Mouse (Mus musculus): Measurements from ENCODE around the gene Dusp5. TPM values are rescaled to one million over a fixed set of nuclear protein-coding genes. Genes with fewer than 3 reads are reported as not detected.

Dusp5 gene
- total RNA-seq, 2 experiments from 2014 or later, result 1.3 to 2.3 TPM

DNA sequence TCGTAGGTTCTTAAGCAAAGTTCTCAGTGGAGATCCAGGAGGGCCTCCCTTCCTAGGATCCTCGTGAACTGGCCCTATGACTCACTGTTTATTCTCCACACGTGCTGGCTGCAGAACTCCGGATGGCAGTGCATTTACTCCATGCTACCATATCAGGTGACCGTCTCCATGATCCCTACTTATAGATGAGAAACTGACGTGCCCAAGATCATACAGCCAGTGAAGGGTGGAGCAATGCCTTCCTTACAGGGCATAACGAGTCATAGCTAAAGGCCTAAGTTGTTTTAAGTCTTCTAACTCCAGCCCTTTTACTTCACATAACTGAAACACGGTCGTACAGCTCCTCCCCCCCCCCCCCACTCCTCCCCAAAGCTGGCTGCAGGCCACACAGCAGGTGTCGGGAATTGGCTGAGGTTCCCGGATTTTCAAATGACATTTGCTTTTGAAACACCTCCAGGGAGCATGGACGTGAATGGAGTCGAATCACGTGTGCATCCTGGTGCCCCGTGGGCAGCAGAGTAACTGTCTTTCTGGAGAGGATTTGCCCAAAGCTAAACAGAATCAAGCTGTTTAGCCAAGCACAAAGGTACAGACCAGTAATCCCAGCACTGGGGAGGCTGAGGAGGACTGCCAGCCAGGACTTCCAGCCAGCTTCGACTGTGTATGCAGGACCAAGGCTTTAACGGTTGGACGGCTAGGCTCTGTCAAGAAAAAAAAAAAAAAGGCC is 11.4 kb upstream of the Dusp5 start:
- no peak for DNase-seq

GRCm38 (mm10) chr19:53519549-53519948 is 9.4 kb upstream of the Dusp5 start:
- DNase-seq, result no peak

DNA sequence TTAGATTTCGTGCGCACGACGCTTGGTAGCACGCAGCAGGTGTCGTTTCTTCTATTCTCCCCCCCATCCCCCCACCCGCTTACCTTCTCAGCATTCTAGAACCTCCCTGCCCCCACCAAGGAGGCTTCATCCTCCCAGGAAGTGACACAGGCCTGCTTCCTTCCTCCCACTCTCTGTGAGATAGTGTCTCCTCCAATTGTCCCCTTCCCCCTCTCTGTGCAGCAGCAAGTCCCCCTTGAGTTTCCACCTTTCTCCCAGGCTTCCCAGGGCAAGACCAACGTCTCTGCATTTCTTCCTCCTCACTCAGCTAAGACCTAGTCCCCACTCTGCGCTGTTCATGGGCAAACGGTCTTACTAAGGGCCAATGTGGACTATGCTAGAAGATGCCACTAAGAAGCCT is 8.9 kb upstream of the Dusp5 start:
- DNase-seq, result no peak

DNA sequence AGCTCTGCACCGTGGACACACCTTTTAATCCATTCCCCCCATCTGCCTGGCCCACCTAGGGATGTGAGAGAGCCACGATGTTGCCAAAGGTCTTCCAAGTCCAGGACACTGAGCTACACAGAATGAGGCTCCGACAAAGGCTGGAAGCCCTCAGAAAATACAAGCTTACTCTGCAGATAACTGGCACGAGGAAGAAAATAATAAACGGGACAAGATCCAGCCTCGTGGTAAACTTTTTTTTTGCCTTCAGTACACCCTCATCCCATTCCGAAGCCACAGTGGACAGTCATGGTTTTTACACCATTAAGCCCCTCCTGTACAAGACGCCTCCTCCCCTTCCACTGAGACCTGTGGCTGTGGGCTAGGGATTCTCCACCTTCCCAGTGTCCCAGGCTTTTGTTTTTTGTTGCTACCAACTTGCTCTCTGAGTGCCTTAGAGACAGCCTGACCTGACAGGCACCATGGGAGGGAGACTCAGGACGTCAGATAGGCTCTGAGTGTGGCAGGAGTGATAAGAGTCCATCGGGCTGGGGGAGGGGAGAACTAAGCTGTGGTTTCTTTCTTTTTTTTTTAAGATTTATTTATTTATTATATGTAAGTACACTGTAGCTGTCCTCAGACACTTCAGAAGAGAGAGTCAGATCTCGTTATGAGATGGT is 7.6 kb upstream of the Dusp5 start:
- DNase-seq, result no peak

DNA sequence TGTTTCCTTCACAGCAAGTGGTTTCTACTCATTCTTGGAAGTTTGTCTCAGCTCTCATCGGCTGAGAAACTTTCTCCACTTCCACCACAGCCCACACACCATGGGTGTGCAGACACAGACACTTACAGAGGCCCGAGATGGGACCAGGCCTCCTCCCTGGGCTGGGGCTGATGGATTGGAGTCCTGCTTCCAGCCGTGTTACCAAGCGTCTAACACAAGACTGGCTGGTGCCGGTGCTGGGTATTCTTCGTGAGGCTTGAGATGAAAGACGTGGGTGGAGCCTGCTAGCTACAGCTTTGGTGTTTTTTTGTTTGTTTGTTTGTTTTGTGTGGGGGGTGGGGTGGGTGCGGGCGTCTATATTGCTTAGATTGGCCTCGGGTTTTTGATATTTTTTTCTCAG is 1.4 kb upstream of the Dusp5 start:
- DNase-seq, result no peak

DNA sequence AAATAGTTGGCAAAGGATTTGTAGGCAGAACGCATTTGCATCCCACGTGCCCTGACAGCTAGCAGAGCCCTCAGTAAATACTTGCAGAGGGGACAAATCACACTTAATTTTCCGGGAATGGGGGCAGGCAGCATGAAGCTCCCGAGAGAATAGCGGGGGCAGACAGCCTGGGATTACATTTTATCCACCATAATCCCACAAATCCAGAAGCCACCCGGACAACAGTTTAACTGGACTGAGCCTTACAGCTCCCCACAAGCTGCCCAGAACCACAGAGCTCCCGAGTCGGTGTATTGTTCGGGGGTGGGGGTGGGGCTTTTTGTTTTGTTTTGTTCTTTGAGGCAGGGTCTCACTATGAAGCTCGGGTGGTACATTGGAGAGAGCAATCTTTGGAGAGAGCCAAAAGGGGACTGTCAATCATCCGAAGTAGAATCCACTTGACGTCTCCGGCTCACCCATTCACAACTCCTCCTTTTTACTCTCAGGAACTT is 733 bp upstream of the Dusp5 start:
- DNase-seq, result no peak

DNA sequence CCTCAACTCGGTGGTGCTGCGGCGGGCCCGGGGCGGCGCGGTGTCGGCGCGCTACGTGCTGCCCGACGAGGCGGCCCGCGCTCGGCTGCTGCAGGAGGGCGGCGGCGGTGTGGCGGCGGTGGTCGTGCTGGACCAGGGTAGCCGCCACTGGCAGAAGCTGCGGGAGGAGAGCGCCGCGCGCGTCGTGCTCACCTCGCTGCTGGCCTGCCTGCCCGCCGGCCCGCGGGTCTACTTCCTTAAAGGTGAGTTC is 471 bp downstream of the Dusp5 start:
- DNase-seq, result no peak

- DNase-seq, result no peak
These were observed 1.0 kb downstream of the Dusp5 start for GRCm38 (mm10) chr19:53529705-53530562.

DNA sequence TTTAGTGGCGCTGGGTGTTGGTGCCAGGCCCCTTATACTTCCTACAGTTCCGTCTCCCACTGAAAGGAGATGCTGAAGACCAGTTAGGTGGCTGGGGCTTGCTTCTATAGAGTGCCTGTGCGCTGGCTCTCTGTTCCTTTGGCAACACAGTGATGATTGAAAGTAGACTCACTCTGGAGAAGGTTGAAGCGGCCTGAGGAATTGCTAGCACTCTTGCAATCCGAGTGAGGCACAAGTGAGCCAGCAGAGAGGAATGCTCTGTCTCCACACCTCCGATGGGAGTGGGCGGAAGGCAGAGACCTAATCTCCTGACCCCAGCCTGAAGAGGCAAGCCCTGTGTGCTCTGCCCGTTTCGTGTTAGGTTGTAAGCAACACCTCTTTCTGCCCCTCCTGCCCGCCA is 2.5 kb downstream of the Dusp5 start:
- no peak for DNase-seq

DNA sequence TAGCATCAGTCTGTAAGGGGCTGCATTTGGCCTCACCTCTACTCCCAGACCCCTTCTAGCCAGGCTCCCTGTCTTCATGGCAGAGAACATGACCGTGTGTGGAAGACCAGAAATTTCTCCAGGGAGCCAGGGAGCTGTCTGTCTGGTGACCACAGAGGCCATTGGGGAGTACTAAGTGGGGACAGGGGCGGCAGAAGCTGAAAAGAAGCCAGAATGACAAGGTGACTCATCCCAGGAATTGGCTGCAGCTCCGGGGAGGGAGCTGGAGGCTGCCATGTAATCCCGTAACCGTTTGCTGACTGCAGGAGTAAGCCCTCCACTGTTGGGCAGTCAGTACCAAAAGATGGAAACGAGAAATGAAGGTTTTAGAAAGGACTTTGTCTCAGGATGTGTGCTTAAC is 3.1 kb downstream of the Dusp5 start:
- DNase-seq, result no peak

- DNase-seq, result no peak
These were observed 3.8 kb downstream of the Dusp5 start for GRCm38 (mm10) chr19:53532676-53533075.

- no peak for DNase-seq
These were observed 4.3 kb downstream of the Dusp5 start for GRCm38 (mm10) chr19:53533236-53533635.

DNA sequence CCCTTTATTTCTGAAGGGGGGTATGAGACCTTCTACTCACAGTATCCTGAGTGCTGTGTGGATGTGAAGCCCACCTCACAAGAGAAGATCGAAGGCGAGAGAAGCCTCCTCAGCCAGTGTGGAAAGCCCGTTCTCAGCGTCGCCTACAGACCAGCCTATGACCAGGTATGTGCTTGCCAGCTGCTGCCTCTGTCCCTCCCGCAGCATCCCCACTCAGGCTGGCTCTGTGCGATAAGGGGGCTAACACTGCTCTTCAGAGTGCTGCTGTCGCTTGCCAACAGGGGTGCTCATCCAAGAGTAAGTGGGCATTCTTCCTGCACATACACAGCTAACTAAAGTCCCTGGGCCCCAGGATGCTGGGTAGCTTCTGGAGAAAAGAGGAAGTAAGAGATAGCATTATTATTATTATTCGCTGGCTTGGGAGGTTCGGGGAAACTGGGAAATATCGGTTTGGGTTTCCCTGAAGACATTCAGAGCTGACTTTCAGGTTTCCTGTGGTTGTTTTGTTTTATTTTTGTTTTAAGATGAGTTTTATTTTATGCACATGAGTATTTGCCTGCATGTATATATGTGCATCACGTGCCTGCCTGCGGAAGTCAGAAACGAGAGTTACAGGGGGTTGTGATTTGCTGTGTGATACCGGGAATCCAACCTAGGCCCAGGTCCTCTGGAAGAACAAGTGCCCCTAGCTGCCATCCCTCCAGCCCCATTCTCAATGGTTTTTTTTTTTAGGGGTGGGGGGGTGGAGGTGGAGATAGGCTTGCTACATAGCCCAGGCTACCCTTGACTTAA is 5.1 kb downstream of the Dusp5 start:
- no peak for DNase-seq

- DNase-seq, result no peak
These were observed 6.0 kb downstream of the Dusp5 start for GRCm38 (mm10) chr19:53534757-53535410.

- DNase-seq, result no peak
These were observed 6.5 kb downstream of the Dusp5 start for GRCm38 (mm10) chr19:53535421-53535820.

GRCm38 (mm10) chr19:53536251-53536650 is 7.3 kb downstream of the Dusp5 start:
- no peak for DNase-seq

DNA sequence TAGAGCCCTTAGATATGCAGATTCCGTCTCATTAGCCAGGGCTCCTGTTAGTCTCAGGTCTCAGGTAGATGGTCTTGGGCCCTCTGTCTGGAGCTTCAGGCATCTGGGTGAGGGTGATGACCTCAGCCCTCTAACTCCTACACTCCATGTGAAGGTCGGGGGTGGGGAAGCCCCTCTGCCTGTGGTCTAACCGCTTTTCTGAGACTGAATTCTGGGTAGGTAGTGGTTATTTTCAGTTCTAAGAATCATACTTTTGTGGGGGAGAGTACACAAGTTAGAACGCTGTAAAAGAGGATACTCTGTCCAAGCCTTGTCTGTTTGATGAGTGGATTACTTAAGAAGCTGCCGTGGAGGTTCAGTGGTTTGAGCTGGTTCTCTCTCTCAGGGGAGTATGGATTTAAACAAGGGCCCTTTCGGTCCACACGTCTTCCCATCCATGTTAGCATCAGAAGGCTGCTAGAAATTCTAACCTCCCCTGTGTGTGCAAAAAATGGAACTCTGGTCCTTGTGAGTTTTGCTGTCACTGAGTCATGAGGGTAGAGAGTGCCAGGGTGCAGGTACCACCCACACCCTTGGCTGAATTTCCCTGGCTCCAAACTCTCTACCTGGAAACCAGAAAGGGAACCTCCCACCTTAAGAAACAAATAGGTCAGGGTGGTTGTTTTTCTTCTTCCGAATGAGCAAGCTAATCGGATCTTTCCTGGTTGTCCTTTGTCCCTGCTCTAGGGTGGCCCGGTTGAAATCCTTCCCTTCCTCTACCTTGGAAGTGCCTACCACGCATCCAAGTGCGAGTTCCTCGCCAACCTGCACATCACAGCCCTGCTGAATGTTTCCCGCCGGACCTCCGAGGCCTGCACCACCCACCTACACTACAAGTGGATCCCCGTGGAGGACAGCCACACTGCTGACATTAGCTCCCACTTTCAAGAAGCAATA is 8.1 kb downstream of the Dusp5 start:
- DNase-seq, result no peak

- DNase-seq, result no peak
These were observed 9.1 kb downstream of the Dusp5 start for GRCm38 (mm10) chr19:53538024-53538423.

DNA sequence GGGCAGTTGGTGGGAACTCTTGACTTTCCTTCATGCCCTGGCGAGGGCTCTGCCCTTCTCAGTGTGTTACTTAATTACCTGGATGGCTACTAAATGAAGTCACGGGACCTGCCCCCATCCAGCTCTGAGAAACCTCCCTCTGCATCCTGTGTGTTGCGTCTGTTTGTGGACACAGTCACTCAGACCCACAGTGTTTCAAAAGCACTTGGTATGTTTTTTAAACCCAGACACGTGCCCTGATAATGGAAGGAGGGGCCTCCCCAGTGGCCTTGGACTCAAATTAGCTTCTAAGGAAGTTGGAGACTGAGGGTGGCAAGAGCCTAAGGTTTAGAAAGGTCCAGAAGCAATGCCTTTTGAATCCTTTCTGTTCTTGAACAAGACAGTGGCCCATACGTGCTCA is 9.9 kb downstream of the Dusp5 start:
- DNase-seq, result no peak

GRCm38 (mm10) chr19:53539296-53539695 is 10.4 kb downstream of the Dusp5 start:
- no peak for DNase-seq

GRCm38 (mm10) chr19:53543602-53544001 is 14.7 kb downstream of the Dusp5 start:
- DNase-seq, result no peak

Measured in gastrocnemius, postnatal 10 days (tissue).